In the genomic region with DNA sequence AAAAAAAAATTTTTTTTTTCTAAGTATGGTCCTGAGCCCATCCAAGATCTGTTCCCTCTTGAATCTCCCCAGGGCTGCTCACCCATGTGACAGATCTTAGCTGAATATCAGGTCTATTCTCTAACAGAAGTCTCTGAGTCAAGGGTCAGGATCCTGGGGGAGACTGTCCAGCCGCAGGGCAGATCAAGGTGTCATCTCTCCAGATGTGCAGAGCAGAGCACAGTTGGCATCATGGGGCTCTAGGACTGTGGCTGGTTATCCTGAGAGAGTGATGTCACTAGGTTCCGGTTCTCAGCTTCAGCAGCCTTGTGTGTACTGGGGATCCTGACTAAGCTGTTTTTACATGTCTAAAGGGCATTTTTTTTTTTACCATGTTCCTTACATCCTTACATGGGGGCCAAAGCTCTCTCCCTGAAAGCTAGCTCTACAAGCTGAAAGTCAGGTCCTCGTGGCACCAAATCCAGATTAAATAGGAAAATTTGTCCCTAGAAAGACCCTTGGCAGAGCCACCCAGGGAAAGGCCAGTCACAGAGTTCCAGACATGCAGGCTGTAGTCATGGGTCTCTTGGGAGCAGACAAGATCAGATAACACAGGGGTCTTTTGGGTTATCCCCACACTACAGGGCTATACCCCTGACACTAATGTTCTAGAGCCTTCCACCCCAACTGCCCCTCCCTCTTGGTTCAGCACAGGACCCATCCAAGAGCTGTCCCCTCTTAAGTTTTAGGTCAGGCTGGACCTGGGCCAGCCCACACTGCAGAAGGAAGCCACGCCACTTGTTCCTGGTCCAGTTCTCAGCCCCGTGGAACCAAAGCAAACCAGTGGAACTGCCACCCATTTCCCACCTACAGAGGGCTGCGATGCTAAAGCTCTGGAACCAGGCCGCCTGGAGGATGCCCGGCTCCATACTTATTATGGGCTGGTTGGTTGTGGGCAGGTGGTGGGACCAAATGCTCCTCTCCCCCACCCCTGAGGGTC, we compare ENCODE assay signal across 9 mouse cellular contexts. TPM values are rescaled to one million over a fixed set of nuclear protein-coding genes. Genes with fewer than 3 reads are reported as not detected.
A peak's percentile ranks its signal among the peaks of the same experiment; 100 is the strongest.
DNase-seq lines count a peak whose midpoint lies in the region; ATAC-seq and TF ChIP-seq lines count a peak whose summit lies in the region.
"Had no signal": no experiment of that assay in that cellular context is flagged by ENCODE, and none has a peak within 500 bp of the region (broad histone marks: within the 10 kb centered on the region; RNA-seq: fewer than 3 reads in every experiment).

No protein-coding gene starts in this region.

- peak overlapping the region; percentile 60 for H3K4me2 ChIP-seq in kidney, embryonic 16.5 days (replicated peaks; ENCODE audit: low read depth, low read length)
- peak overlapping the region; percentile 50 for H3K4me2 ChIP-seq in forebrain, embryonic 15.5 days (replicated peaks)
- 0 out of 2 replicates have a peak overlapping the region, but pooled peaks have one; percentile 46 for H3K4me2 ChIP-seq in kidney, postnatal 0 days (ENCODE audit: low read length)
- H3K4me2 ChIP-seq in midbrain, postnatal 0 days (ENCODE audit: low read depth, low read length, poor library complexity, severe bottlenecking) = peak overlapping the region; percentile 50

- DNase-seq in kidney, postnatal 10 days = no peak
- no peak for DNase-seq in kidney, postnatal 0 days (ENCODE audit: low spot score)
- DNase-seq in midbrain, postnatal 0 days (ENCODE audit: low spot score) = no peak
- no peak for DNase-seq in cerebellum, adult 11 months
- no peak for DNase-seq in left cerebral cortex, adult 11 months (ENCODE audit: low spot score)
- DNase-seq in ovary, postnatal 10 days (ENCODE audit: low spot score) = no peak

- 70% methylated on average over 8 of the region's 8 CpGs for WGBS in kidney, embryonic 16.5 days
- WGBS in forebrain, embryonic 15.5 days = 75% methylated on average over 8 of the region's 8 CpGs
- 74% methylated on average over 8 of the region's 8 CpGs for WGBS in kidney, postnatal 0 days
- WGBS in midbrain, postnatal 0 days = 74% methylated on average over 8 of the region's 8 CpGs

- no peak for ATAC-seq in kidney, embryonic 16.5 days (ENCODE audit: low FRiP score, low TSS enrichment)
- 0 out of 2 replicates have a peak, but pooled peaks have one; percentile 5 for ATAC-seq in forebrain, embryonic 15.5 days (replicated peaks)
- no peak for ATAC-seq in kidney, postnatal 0 days (replicated peaks; ENCODE audit: low FRiP score, low read depth)
- no peak for ATAC-seq in midbrain, postnatal 0 days (ENCODE audit: low FRiP score)
- ATAC-seq: inflammation-experienced regulatory T-cells, adult 6 months had no signal

- no peaks in the 10 kb centered on the region for H3K9me3 ChIP-seq in kidney, embryonic 16.5 days (ENCODE audit: low read length)
- no peaks in the 10 kb centered on the region for H3K9me3 ChIP-seq in forebrain, embryonic 15.5 days
- H3K9me3 ChIP-seq in kidney, postnatal 0 days (replicated peaks; ENCODE audit: low read length) = no peaks in the 10 kb centered on the region
- no peaks in the 10 kb centered on the region for H3K9me3 ChIP-seq in midbrain, postnatal 0 days (ENCODE audit: low read length)

- TF ChIP-seq CTCF in kidney, postnatal 0 days (IDR thresholded peaks at IDR 0.05; ENCODE audit: low read depth) = no peak
- no peak for TF ChIP-seq CTCF in midbrain, postnatal 0 days (IDR thresholded peaks at IDR 0.05)

- H3K9ac ChIP-seq in kidney, embryonic 16.5 days (replicated peaks; ENCODE audit: low read length) = peak overlapping the region; percentile 62
- H3K9ac ChIP-seq in forebrain, embryonic 15.5 days (replicated peaks) = peak overlapping the region; percentile 35
- H3K9ac ChIP-seq in kidney, postnatal 0 days (ENCODE audit: low read depth, low read length) = no peak overlapping the region; the same call in 1 of the 2 replicates
- peak overlapping the region; percentile 50; the same call in 1 of the 2 replicates for H3K9ac ChIP-seq in midbrain, postnatal 0 days (replicated peaks; ENCODE audit: low read length, poor library complexity, severe bottlenecking)

- H3K27ac ChIP-seq in kidney, embryonic 16.5 days (ENCODE audit: low read length) = peak overlapping the region; percentile 95
- H3K27ac ChIP-seq in forebrain, embryonic 15.5 days (replicated peaks) = peak overlapping the region; percentile 75
- H3K27ac ChIP-seq in kidney, postnatal 0 days = peak overlapping the region; percentile 92
- no peak overlapping the region for H3K27ac ChIP-seq in midbrain, postnatal 0 days (ENCODE audit: low read depth, low read length)

- H3K4me3 ChIP-seq in kidney, embryonic 16.5 days (ENCODE audit: low read length) = no peak overlapping the region
- H3K4me3 ChIP-seq in forebrain, embryonic 15.5 days = no peak overlapping the region; the same call in 1 of the 2 replicates
- no peak overlapping the region for H3K4me3 ChIP-seq in kidney, postnatal 0 days (replicated peaks; ENCODE audit: low read depth, low read length)
- no peak overlapping the region for H3K4me3 ChIP-seq in midbrain, postnatal 0 days (ENCODE audit: low read depth, low read length)

- no peaks in the 10 kb centered on the region for H3K27me3 ChIP-seq in kidney, embryonic 16.5 days (ENCODE audit: insufficient read depth, low read length)
- no peaks in the 10 kb centered on the region for H3K27me3 ChIP-seq in forebrain, embryonic 15.5 days
- no peaks in the 10 kb centered on the region for H3K27me3 ChIP-seq in kidney, postnatal 0 days (ENCODE audit: insufficient read depth, low read length)
- H3K27me3 ChIP-seq in midbrain, postnatal 0 days (ENCODE audit: insufficient read depth, low read length) = no peaks in the 10 kb centered on the region

- peaks cover 53% of the 10 kb centered on the region for H3K4me1 ChIP-seq in kidney, embryonic 16.5 days (ENCODE audit: insufficient read depth, low read length)
- peaks cover 31% of the 10 kb centered on the region for H3K4me1 ChIP-seq in forebrain, embryonic 15.5 days
- peaks cover 20% of the 10 kb centered on the region; the same call in 1 of the 2 replicates for H3K4me1 ChIP-seq in kidney, postnatal 0 days (replicated peaks; ENCODE audit: insufficient read depth, low read length)
- peaks cover 4% of the 10 kb centered on the region for H3K4me1 ChIP-seq in midbrain, postnatal 0 days (ENCODE audit: insufficient read depth, low read length)

- no peaks in the 10 kb centered on the region for H3K36me3 ChIP-seq in kidney, embryonic 16.5 days (ENCODE audit: insufficient read depth, low read length)
- no peaks in the 10 kb centered on the region for H3K36me3 ChIP-seq in forebrain, embryonic 15.5 days
- no peaks in the 10 kb centered on the region for H3K36me3 ChIP-seq in kidney, postnatal 0 days (ENCODE audit: insufficient read depth, low read length)
- no peaks in the 10 kb centered on the region for H3K36me3 ChIP-seq in midbrain, postnatal 0 days (ENCODE audit: insufficient read depth, low read length)

RNA-seq across cellular contexts. Expression of a gene that starts 20.9 kb away (rescaled TPM):
- 5.1 and 5.2 TPM in 2 replicates for polyA plus RNA-seq in kidney, embryonic 16.5 days (2015; fragmentation: Nextera tagmentation; extraction: Ambion mirVana)
- 2.6 and 3.7 TPM in 2 replicates for polyA plus RNA-seq in forebrain, embryonic 15.5 days (2015; fragmentation: Nextera tagmentation; extraction: Ambion mirVana)
- 4.6 TPM in 2 replicates for polyA plus RNA-seq in kidney, postnatal 0 days (2015; fragmentation: Nextera tagmentation; extraction: Ambion mirVana)
- total RNA-seq in midbrain, postnatal 0 days (2014; rRNA removed) = 2.4 TPM in 1 of 2 replicates, not detected in the other
- polyA plus RNA-seq in midbrain, postnatal 0 days (2015; fragmentation: Nextera tagmentation; extraction: Ambion mirVana) = 1.2 and 1.5 TPM in 2 replicates

RNA-seq across cellular contexts. Expression of a gene that starts 25.0 kb away (rescaled TPM):
- 92.9 and 94.9 TPM in 2 replicates for polyA plus RNA-seq in kidney, embryonic 16.5 days (2015; fragmentation: Nextera tagmentation; extraction: Ambion mirVana)
- polyA plus RNA-seq in forebrain, embryonic 15.5 days (2015; fragmentation: Nextera tagmentation; extraction: Ambion mirVana) = 117 and 131 TPM in 2 replicates
- polyA plus RNA-seq in kidney, postnatal 0 days (2015; fragmentation: Nextera tagmentation; extraction: Ambion mirVana) = 77.4 and 81.4 TPM in 2 replicates
- 62.2 and 74.1 TPM in 2 replicates for total RNA-seq in midbrain, postnatal 0 days (2014; rRNA removed)
- 90.3 and 104 TPM in 2 replicates for polyA plus RNA-seq in midbrain, postnatal 0 days (2015; fragmentation: Nextera tagmentation; extraction: Ambion mirVana)

RNA-seq across cellular contexts. Expression of a gene that starts 47.5 kb away (rescaled TPM):
- polyA plus RNA-seq in kidney, embryonic 16.5 days (2015; fragmentation: Nextera tagmentation; extraction: Ambion mirVana) = 39.0 and 42.7 TPM in 2 replicates
- polyA plus RNA-seq in forebrain, embryonic 15.5 days (2015; fragmentation: Nextera tagmentation; extraction: Ambion mirVana) = 43.3 and 45.3 TPM in 2 replicates
- polyA plus RNA-seq in kidney, postnatal 0 days (2015; fragmentation: Nextera tagmentation; extraction: Ambion mirVana) = 26.1 and 26.9 TPM in 2 replicates
- 36.5 and 40.7 TPM in 2 replicates for total RNA-seq in midbrain, postnatal 0 days (2014; rRNA removed)
- 36.1 and 39.6 TPM in 2 replicates for polyA plus RNA-seq in midbrain, postnatal 0 days (2015; fragmentation: Nextera tagmentation; extraction: Ambion mirVana)

RNA-seq across cellular contexts. Expression of a gene that starts 52.2 kb away (rescaled TPM):
- polyA plus RNA-seq in kidney, embryonic 16.5 days (2015; fragmentation: Nextera tagmentation; extraction: Ambion mirVana) = 7.7 and 8.0 TPM in 2 replicates
- polyA plus RNA-seq in forebrain, embryonic 15.5 days (2015; fragmentation: Nextera tagmentation; extraction: Ambion mirVana) = 1.6 and 3.1 TPM in 2 replicates
- polyA plus RNA-seq in kidney, postnatal 0 days (2015; fragmentation: Nextera tagmentation; extraction: Ambion mirVana) = 5.8 and 6.9 TPM in 2 replicates
- total RNA-seq in midbrain, postnatal 0 days (2014; rRNA removed) = 4.4 and 12.5 TPM in 2 replicates
- polyA plus RNA-seq in midbrain, postnatal 0 days (2015; fragmentation: Nextera tagmentation; extraction: Ambion mirVana) = 3.0 and 5.1 TPM in 2 replicates
- polyA plus RNA-seq: inflammation-experienced regulatory T-cells, adult 6 months had no signal
